Mouse (Mus musculus) forebrain, embryonic 11.5 days (tissue): ENCODE measurements around the gene Ugdh. TPM values are rescaled to one million over a fixed set of nuclear protein-coding genes. Genes with fewer than 3 reads are reported as not detected.

Experiments
- ATAC-seq: fragments of 200-750 bp; cut with Nextera tagmentation; replicated peaks from 2 replicates; pipeline ENCODE4 v1.8.0; 2017; ENCODE audit warnings: moderate TSS enrichment; ENCODE audit not compliant: low FRiP score
- DNase-seq: peaks from one replicate; pipeline ENCODE4 v3.0.0-alpha.2; 2017; ENCODE audit warnings: low spot score
- H3K27ac ChIP-seq: fragments of 300-500 bp; sonication (generic); 2 replicates; pipeline ENCODE4 v1.5.1; 2014; ENCODE audit warnings: low read depth, low read length
- H3K27me3 ChIP-seq: fragments of 300-500 bp; sonication (generic); 2 replicates; pipeline ENCODE4 v1.6.1; 2014; ENCODE audit warnings: mild to moderate bottlenecking, low read length, mixed read lengths; ENCODE audit not compliant: control insufficient read depth, insufficient read depth
- H3K36me3 ChIP-seq: fragments of 300-500 bp; sonication (generic); 2 replicates; pipeline ENCODE4 v1.6.1; 2014; ENCODE audit warnings: mild to moderate bottlenecking, low read length, moderate library complexity, mixed read lengths; ENCODE audit not compliant: control insufficient read depth, insufficient read depth
- H3K4me1 ChIP-seq: fragments of 300-500 bp; sonication (generic); replicated peaks from 2 replicates; pipeline ENCODE4 v1.6.1; 2014; ENCODE audit warnings: low read length, mixed read lengths; ENCODE audit not compliant: control insufficient read depth, insufficient read depth
- H3K4me2 ChIP-seq: fragments of 300-500 bp; sonication (generic); 2 replicates; pipeline ENCODE4 v1.6.1; 2014; ENCODE audit warnings: low read depth, mild to moderate bottlenecking, low read length, moderate library complexity, mixed read lengths; ENCODE audit not compliant: severe bottlenecking
- H3K4me3 ChIP-seq: fragments of 300-500 bp; sonication (generic); 2 replicates; pipeline ENCODE4 v1.5.1; 2014; ENCODE audit warnings: low read depth, low read length
- H3K9ac ChIP-seq: fragments of 300-500 bp; sonication (generic); 2 replicates; pipeline ENCODE4 v1.6.1; 2014; ENCODE audit warnings: low read length
- H3K9me3 ChIP-seq: fragments of 300-500 bp; sonication (generic); 2 replicates; pipeline ENCODE4 v1.6.1; 2016; ENCODE audit warnings: low read length, mixed read lengths; ENCODE audit not compliant: control insufficient read depth
- WGBS: fragments of 180-500 bp; shearing (Covaris S2); extraction: QIAGEN DNeasy Blood & Tissue Kit; methylation state at CpG from one replicate; pipeline ENCODE4 v1.1.7; 2014; 5-methylcytosine and 5-hydroxymethylcytosine counted together
- polyA plus RNA-seq: library from polyadenylated mRNA; unstranded; fragments of >200 nt; fragmentation: Nextera tagmentation; extraction: Ambion mirVana; gene quantifications from 2 replicates; pipeline ENCODE4 v1.2.1, GENCODE M21; 2014

Gene Ugdh
- polyA plus RNA-seq, 1 experiment from 2014 or later: 69.0 TPM

GRCm38 (mm10) chr5:65387008-65387867 is 48.5 kb downstream of the Ugdh start:
- Histone ChIP-seq H3K9me3 (no peaks in the 10 kb centered on the region), H3K4me2 (no peak overlapping the region), H3K4me3 (no peak overlapping the region), H3K36me3 (peaks cover 13% of the 10 kb centered on the region; the same call in 1 of the 2 replicates), H3K4me1 (peaks cover 7% of the 10 kb centered on the region), H3K27ac (no peak overlapping the region), H3K27me3 (no peaks in the 10 kb centered on the region), H3K9ac (no peak overlapping the region)
- no peak for DNase-seq
- 83% methylated on average over 6 of the region's 6 CpGs for WGBS
- ATAC-seq: no peak

DNA sequence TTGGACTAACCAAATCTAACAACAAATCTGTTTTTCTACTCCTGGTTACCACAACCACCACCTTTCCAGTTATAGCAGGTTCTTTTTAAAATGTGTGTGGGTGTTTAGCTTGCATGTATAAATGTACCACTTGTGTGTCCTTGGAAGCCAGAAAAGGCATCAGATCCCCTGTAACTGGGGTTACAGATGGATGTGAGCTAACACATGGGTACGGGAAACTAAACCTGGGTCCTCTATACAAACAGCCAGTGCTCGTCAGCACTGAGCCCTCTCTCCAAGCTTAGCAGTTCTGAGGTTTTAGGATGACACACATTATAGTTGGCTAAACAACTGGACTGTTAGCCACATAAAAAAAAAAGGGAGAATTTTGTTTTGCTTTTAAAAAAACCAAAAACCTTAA is 50.0 kb downstream of the Ugdh start:
- H3K4me3 ChIP-seq: no peak overlapping the region
- WGBS: 78% methylated on average over 2 of the region's 2 CpGs

DNA sequence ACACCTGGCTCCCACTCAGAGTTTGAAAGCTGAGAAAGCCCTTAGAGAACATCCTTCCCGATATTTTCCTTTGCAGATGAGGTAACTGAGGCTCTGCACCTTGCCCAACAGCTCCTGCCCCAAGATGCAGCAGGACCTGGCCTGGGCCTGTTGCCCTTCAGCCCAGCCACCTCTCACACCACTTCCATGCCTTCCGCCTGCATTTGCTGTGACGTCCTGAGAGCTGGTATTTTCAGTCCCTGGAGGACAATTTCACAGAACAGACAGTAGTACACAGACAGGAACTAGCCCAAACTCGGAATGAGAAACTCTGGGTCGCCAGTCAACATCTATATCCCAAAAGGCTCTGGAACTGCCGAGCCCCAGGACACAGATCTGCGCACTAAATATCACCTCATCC is 61.0 kb downstream of the Ugdh start:
- no peak overlapping the region for H3K27ac ChIP-seq
- WGBS: 88% methylated on average over 7 of the region's 7 CpGs
- H3K4me2 ChIP-seq: no peak overlapping the region
- DNase-seq: no peak
- no peaks in the 10 kb centered on the region for H3K4me1 ChIP-seq
- no peak for ATAC-seq
- no peaks in the 10 kb centered on the region for H3K27me3 ChIP-seq
- H3K36me3 ChIP-seq: no peaks in the 10 kb centered on the region
- no peak overlapping the region for H3K4me3 ChIP-seq
- H3K9ac ChIP-seq: no peak overlapping the region
- no peaks in the 10 kb centered on the region for H3K9me3 ChIP-seq

More for the DNA sequence above, 50.0 kb downstream of the Ugdh start:
- Histone ChIP-seq H3K4me1 (peaks cover 7% of the 10 kb centered on the region), H3K9ac (no peak overlapping the region), H3K4me2 (no peak overlapping the region), H3K27ac (no peak overlapping the region), H3K9me3 (no peaks in the 10 kb centered on the region), H3K27me3 (no peaks in the 10 kb centered on the region), H3K36me3 (peaks cover 13% of the 10 kb centered on the region; the same call in 1 of the 2 replicates)
- DNase-seq (no peak), ATAC-seq (no peak)

- Histone ChIP-seq H3K27me3 (no peaks in the 10 kb centered on the region), H3K4me3 (no peak overlapping the region), H3K9ac (no peak overlapping the region), H3K36me3 (no peaks in the 10 kb centered on the region), H3K9me3 (no peaks in the 10 kb centered on the region), H3K27ac (no peak overlapping the region), H3K4me2 (no peak overlapping the region), H3K4me1 (no peaks in the 10 kb centered on the region)
- DNase-seq: no peak
- ATAC-seq: no peak
- 95% methylated on average over 7 of the region's 7 CpGs for WGBS
These were observed 64.2 kb downstream of the Ugdh start for GRCm38 (mm10) chr5:65371551-65371950.

GRCm38 (mm10) chr5:65367837-65368236 is 67.9 kb downstream of the Ugdh start:
- Histone ChIP-seq H3K27ac (no peak overlapping the region), H3K4me1 (no peaks in the 10 kb centered on the region), H3K4me2 (no peak overlapping the region), H3K9me3 (no peaks in the 10 kb centered on the region), H3K4me3 (no peak overlapping the region), H3K9ac (no peak overlapping the region), H3K27me3 (no peaks in the 10 kb centered on the region), H3K36me3 (no peaks in the 10 kb centered on the region)
- ATAC-seq (no peak), DNase-seq (no peak)
- WGBS: 88% methylated on average over 11 of the region's 11 CpGs

Other genes starting within 250 kb of the Ugdh start
- gene Wdr19, start 236.3 kb downstream of the Ugdh start, polyA plus RNA-seq: 14.7 and 15.2 TPM in 2 replicates
- gene Rfc1, start 100.3 kb downstream of the Ugdh start, polyA plus RNA-seq: 99.7 and 99.9 TPM in 2 replicates
- not detected in 2 replicates for gene Klb, start 87.6 kb downstream of the Ugdh start, polyA plus RNA-seq
- 874 and 891 TPM in 2 replicates for gene Rpl9, start 44.5 kb downstream of the Ugdh start, polyA plus RNA-seq
- 67.5 and 70.0 TPM in 2 replicates for gene Lias, start 44.5 kb downstream of the Ugdh start, polyA plus RNA-seq
- not detected in 2 replicates for gene Gm43552, start 56.9 kb upstream of the Ugdh start, polyA plus RNA-seq
- gene Smim14, start 101.2 kb upstream of the Ugdh start, polyA plus RNA-seq: 71.9 and 79.9 TPM in 2 replicates
- 142 and 143 TPM in 2 replicates for gene Ube2k, start 101.3 kb upstream of the Ugdh start, polyA plus RNA-seq